Mouse (Mus musculus) cortical plate, adult 2 months (tissue): Measurements from ENCODE around the gene Fam204a.

ENCODE experiments used
- CTCF ChIP-seq: fragments of 200-500 bp; IDR thresholded peaks from 2 replicates; pipeline ENCODE4 v1.5.1; 2011; ENCODE audit warnings: mild to moderate bottlenecking, control low read depth, low read length; ENCODE audit not compliant: insufficient read depth; ENCODE audit errors: extremely low read depth
- POLR2A ChIP-seq: fragments of 200-500 bp; IDR thresholded peaks from 2 replicates; pipeline ENCODE4 v1.6.1; 2011; ENCODE audit warnings: mild to moderate bottlenecking, low read length, control low read depth; ENCODE audit not compliant: insufficient read depth; ENCODE audit errors: extremely low read depth

GRCm38 (mm10) chr19:60251197-60251596 lies 24.7 kb upstream of the Fam204a start:
- no peak for TF ChIP-seq CTCF
- TF ChIP-seq POLR2A: no peak
